Mouse (Mus musculus): ENCODE measurements around the gene Bst2. TPM values are rescaled to one million over a fixed set of nuclear protein-coding genes. Genes with fewer than 3 reads are reported as not detected.
A peak's percentile ranks its signal among the peaks of the same experiment; 100 is the strongest.

The Bst2 gene
- polyA plus RNA-seq, 1 experiment from 2014 or later = 10.8 TPM

DNA sequence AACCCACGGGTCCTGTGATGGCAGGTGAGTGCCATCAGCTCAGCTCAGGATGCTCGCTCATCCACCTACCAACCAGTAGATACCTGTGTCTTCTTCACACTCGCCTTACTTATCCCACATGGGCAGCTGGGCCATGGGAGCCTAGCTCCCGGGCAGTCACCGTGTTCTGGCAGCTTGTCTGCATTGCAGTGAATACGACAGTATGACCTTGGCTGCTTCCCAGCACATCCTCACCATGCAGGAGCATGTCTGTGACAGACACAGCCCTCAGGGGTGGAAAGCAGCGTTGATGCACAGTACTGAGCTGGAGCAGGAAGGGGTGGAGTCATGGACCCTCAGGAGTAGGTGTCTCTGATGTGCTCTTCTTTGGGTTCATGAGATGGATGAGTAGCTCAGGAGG lies 37.2 kb upstream of the Bst2 start:
- ATAC-seq (ENCODE audit: insufficient number of reproducible peaks, insufficient read depth, low FRiP score, low read depth) = no peak
- Histone ChIP-seq H3K4me1 (ENCODE audit: control insufficient read depth in 2 of 2, insufficient read depth in 2 of 2, low read length in 2 of 2) (peaks cover 9 to 19% of the 10 kb centered on the region in 2 experiments), H3K27me3 (ENCODE audit: control insufficient read depth, insufficient read depth, low read length) (no peaks in the 10 kb centered on the region), H3K9ac (ENCODE audit: low read length) (no peak overlapping the region), H3K4me3 (ENCODE audit: control insufficient read depth in 1 of 2, insufficient read depth in 1 of 2, low read depth in 1 of 2, low read length in 2 of 2) (no peak overlapping the region), H3K4me2 (ENCODE audit: low read length) (no peak overlapping the region), H3K9me3 (ENCODE audit: control insufficient read depth, low read length) (no peaks in the 10 kb centered on the region), H3K36me3 (ENCODE audit: control insufficient read depth, insufficient read depth, low read length) (no peaks in the 10 kb centered on the region), H3K27ac (replicated peaks in 1 of 2; ENCODE audit: control insufficient read depth in 1 of 2, insufficient read depth in 1 of 2, low read depth in 2 of 2, low read length in 2 of 2) (no peak overlapping the region)
- WGBS = 65% methylated on average over 7 of the region's 7 CpGs

DNA sequence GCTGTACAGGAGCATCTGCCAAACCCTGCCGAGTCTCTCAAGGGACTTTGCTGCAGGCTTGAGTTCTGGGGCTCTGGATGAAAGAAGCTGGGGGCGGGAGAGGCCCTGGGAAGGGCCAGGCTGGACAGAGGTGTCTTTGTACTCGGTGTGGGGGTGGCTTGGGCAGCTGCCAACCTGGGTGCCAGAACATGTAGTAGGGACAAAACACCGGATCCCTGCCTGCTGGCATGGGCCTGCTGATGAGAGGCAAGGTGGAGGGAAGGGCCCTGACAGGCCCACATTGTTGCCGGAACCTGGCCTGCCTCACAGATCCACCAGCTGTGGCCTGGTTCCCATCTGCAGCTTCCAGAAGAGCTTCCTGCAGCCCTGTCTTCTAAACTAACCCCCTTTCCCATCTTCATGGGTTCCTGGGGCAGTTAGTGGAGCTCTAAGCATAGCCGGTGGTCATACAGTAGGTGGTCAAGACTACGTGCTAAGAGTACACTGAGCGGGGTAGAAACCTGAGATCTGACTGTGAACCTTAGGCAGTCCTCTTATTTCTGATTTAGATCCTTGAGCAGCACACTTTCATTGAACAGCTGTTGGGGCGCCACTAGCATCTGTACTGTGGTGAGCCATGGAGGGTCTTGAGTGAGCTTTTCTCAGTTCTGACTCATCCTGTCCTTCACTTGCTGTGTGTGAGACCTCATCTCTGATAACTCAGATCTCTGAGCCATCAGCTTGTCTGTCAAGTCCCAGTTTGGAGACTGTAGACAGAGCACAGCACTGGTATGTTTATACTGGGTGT lies 35.8 kb upstream of the Bst2 start:
- no peak for ATAC-seq (ENCODE audit: insufficient number of reproducible peaks, insufficient read depth, low FRiP score, low read depth)
- H3K4me2 ChIP-seq (ENCODE audit: low read length) = no peak overlapping the region
- peak overlapping the region; percentile 1 to 25; a peak in 2 of 4 replicates for H3K27ac ChIP-seq (replicated peaks in 1 of 2; ENCODE audit: control insufficient read depth in 1 of 2, insufficient read depth in 1 of 2, low read depth in 2 of 2, low read length in 2 of 2)

DNA sequence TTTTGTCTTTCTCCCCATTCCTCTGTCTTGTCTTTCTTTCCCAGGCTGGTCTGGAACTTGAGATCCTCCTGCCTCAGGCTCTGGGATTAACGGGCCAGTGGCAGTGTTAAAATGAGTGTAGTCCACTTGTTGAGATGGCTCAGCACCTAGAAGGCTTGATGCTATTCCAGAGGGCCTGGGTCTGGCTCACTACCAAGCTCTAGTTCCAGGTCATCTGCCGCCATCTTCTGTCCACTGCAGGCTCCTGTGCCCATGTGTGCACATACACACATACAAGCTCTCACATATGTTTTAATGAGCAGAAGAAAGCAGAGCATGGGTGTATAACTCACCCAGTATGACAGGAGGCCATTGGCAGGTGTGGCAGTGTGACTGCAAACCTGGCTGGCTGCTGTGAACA lies 34.8 kb upstream of the Bst2 start:
- no peak for ATAC-seq (ENCODE audit: insufficient number of reproducible peaks, insufficient read depth, low FRiP score, low read depth)
- 90% methylated on average over 2 of the region's 2 CpGs for WGBS
- Histone ChIP-seq H3K9ac (ENCODE audit: low read length) (no peak overlapping the region), H3K4me2 (ENCODE audit: low read length) (no peak overlapping the region), H3K27ac (replicated peaks in 1 of 2; ENCODE audit: control insufficient read depth in 1 of 2, insufficient read depth in 1 of 2, low read depth in 2 of 2, low read length in 2 of 2) (no peak overlapping the region), H3K36me3 (ENCODE audit: control insufficient read depth, insufficient read depth, low read length) (no peaks in the 10 kb centered on the region), H3K27me3 (ENCODE audit: control insufficient read depth, insufficient read depth, low read length) (no peaks in the 10 kb centered on the region), H3K4me3 (ENCODE audit: control insufficient read depth in 1 of 2, insufficient read depth in 1 of 2, low read depth in 1 of 2, low read length in 2 of 2) (no peak overlapping the region), H3K9me3 (ENCODE audit: control insufficient read depth, low read length) (no peaks in the 10 kb centered on the region), H3K4me1 (ENCODE audit: control insufficient read depth in 2 of 2, insufficient read depth in 2 of 2, low read length in 2 of 2) (peaks cover 16 to 30% of the 10 kb centered on the region in 2 experiments)

More for the DNA sequence above, 35.8 kb upstream of the Bst2 start:
- H3K4me1 ChIP-seq (ENCODE audit: control insufficient read depth in 2 of 2, insufficient read depth in 2 of 2, low read length in 2 of 2) = peaks cover 16 to 30% of the 10 kb centered on the region in 2 experiments
- H3K27me3 ChIP-seq (ENCODE audit: control insufficient read depth, insufficient read depth, low read length) = no peaks in the 10 kb centered on the region
- H3K4me3 ChIP-seq (ENCODE audit: control insufficient read depth in 1 of 2, insufficient read depth in 1 of 2, low read depth in 1 of 2, low read length in 2 of 2) = no peak overlapping the region
- no peak overlapping the region for H3K9ac ChIP-seq (ENCODE audit: low read length)
- no peaks in the 10 kb centered on the region for H3K9me3 ChIP-seq (ENCODE audit: control insufficient read depth, low read length)
- H3K36me3 ChIP-seq (ENCODE audit: control insufficient read depth, insufficient read depth, low read length) = no peaks in the 10 kb centered on the region
- 65% methylated on average over 9 of the region's 9 CpGs for WGBS

DNA sequence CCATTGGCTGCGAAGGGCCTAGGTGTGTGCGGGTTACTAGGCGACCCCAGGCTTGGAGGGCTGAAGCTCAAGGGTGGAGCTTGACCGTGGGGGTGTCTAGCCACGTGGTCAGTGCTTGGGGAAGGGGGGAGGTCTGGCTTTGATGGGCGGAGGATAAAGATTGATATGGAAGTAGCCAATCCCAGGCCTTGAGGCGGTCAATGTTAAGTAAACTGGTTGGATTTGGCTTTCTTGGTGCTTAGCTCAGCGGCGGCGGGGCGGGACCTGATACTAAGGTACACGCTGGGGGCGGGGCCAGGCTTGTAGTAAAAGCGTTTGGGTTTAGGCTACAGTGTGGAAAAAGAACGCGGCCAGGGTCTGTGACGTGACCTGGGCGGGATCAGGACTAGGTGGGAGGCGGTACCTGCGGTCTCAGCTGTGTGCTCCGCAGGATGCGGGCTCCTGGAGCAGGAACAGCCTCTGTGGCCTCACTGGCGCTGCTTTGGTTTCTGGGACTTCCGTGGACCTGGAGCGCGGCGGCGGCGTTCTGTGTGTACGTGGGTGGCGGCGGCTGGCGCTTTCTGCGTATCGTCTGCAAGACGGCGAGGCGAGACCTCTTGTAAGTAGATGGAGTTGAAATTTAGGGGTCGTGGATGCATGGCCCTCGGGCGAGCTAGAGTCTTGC lies 33.2 kb upstream of the Bst2 start:
- peak overlapping the region; percentile 91 for H3K4me2 ChIP-seq (ENCODE audit: low read length)
- no peaks in the 10 kb centered on the region for H3K9me3 ChIP-seq (ENCODE audit: control insufficient read depth, low read length)
- H3K9ac ChIP-seq (ENCODE audit: low read length) = peak overlapping the region; percentile 73
- H3K36me3 ChIP-seq (ENCODE audit: control insufficient read depth, insufficient read depth, low read length) = no peaks in the 10 kb centered on the region
- peak overlapping the region in 1 of 2 experiments; percentile 64; a peak in 1 of 4 replicates for H3K27ac ChIP-seq (replicated peaks in 1 of 2; ENCODE audit: control insufficient read depth in 1 of 2, insufficient read depth in 1 of 2, low read depth in 2 of 2, low read length in 2 of 2)
- ATAC-seq (ENCODE audit: insufficient number of reproducible peaks, insufficient read depth, low FRiP score, low read depth) = peak; percentile 71
- H3K27me3 ChIP-seq (ENCODE audit: control insufficient read depth, insufficient read depth, low read length) = 0 out of 2 replicates have a peak, but pooled peaks cover 4% of the 10 kb centered on the region
- WGBS = under 1% methylated on average over 41 of the region's 41 CpGs
- H3K4me3 ChIP-seq (ENCODE audit: control insufficient read depth in 1 of 2, insufficient read depth in 1 of 2, low read depth in 1 of 2, low read length in 2 of 2) = peak overlapping the region; percentile 53 to 54
- H3K4me1 ChIP-seq (ENCODE audit: control insufficient read depth in 2 of 2, insufficient read depth in 2 of 2, low read length in 2 of 2) = peaks cover 16 to 30% of the 10 kb centered on the region in 2 experiments

DNA sequence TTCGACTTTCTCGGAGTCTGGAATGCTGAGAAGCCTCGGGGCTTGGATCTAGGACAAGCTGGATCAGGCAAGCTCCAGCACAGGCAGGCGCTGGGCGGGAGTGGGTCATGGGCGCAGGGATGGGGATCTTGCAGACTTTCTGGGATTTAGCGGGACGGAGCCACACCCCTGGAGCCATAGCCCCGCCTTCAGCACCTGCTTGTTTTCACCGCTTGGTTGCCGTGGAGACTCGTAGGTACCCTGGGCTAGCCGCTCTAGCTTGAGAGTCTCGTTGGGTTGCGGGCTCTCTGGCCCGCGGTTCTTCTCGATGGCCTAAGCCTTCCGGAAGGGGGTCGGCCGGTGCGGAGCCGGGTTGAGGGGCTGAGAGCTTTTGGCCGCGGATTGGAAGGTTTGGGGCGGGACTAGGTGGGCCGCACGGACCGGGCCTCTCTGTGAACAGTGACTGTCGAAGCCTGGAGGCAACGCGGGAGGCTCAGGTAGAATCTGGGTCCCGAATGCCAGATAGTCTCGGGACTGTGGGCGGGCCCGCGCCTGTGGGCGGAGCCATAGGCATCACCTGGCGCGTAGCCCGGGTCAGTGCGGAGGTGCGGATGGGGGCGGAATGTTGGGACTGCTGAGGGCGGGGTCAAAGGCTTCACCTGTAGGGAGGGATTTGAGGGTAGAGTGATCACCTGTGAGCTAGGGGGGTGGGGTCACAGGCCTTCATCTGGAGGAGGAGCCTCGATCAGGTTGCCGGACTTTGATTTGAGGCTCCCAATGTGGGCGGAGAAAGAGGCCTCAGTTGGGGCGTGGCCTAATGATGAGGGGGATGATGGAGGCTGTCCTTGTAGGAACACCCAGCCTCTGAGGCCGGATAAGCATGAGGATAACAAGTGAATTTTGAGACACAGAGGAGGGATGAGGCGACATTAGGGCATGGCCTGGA lies 32.4 kb upstream of the Bst2 start:
- peak overlapping the region in 1 of 2 experiments; percentile 64; a peak in 2 of 4 replicates for H3K27ac ChIP-seq (replicated peaks in 1 of 2; ENCODE audit: control insufficient read depth in 1 of 2, insufficient read depth in 1 of 2, low read depth in 2 of 2, low read length in 2 of 2)
- peak overlapping the region; percentile 91 for H3K4me2 ChIP-seq (ENCODE audit: low read length)
- H3K27me3 ChIP-seq (ENCODE audit: control insufficient read depth, insufficient read depth, low read length) = 0 out of 2 replicates have a peak, but pooled peaks cover 4% of the 10 kb centered on the region
- H3K36me3 ChIP-seq (ENCODE audit: control insufficient read depth, insufficient read depth, low read length) = no peaks in the 10 kb centered on the region
- peak; percentile 56 for ATAC-seq (ENCODE audit: insufficient number of reproducible peaks, insufficient read depth, low FRiP score, low read depth)
- H3K4me1 ChIP-seq (ENCODE audit: control insufficient read depth in 2 of 2, insufficient read depth in 2 of 2, low read length in 2 of 2) = peaks cover 16 to 28% of the 10 kb centered on the region in 2 experiments
- no peaks in the 10 kb centered on the region for H3K9me3 ChIP-seq (ENCODE audit: control insufficient read depth, low read length)
- peak overlapping the region; percentile 73 for H3K9ac ChIP-seq (ENCODE audit: low read length)
- 1% methylated on average over 51 of the region's 51 CpGs for WGBS
- peak overlapping the region; percentile 53 to 54 for H3K4me3 ChIP-seq (ENCODE audit: control insufficient read depth in 1 of 2, insufficient read depth in 1 of 2, low read depth in 1 of 2, low read length in 2 of 2)

DNA sequence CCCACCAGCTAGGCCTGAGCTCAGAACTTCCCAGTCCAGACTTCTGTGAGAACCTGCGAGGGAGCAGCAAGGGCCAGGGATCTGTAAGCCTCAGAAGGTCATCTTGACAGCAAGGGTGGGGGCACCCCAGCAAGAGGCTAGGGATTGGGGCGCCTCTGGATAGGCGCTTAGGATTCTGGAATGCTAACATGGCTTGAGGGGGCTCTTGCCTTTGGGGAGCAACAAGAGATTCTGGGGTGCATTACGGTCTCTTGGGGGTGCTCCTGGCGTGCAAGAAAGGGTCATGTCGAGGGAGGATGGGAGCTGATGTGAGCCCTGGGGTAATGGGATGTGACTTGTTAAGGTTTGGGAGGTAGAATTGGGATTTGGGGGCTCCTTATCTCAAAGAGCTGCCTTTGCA lies 31.7 kb upstream of the Bst2 start:
- H3K4me3 ChIP-seq (ENCODE audit: control insufficient read depth in 1 of 2, insufficient read depth in 1 of 2, low read depth in 1 of 2, low read length in 2 of 2) = peak overlapping the region; percentile 53 to 54
- ATAC-seq (ENCODE audit: insufficient number of reproducible peaks, insufficient read depth, low FRiP score, low read depth) = no peak
- 33% methylated on average over 6 of the region's 6 CpGs for WGBS
- H3K27me3 ChIP-seq (ENCODE audit: control insufficient read depth, insufficient read depth, low read length) = 0 out of 2 replicates have a peak, but pooled peaks cover 4% of the 10 kb centered on the region
- H3K36me3 ChIP-seq (ENCODE audit: control insufficient read depth, insufficient read depth, low read length) = no peaks in the 10 kb centered on the region
- H3K4me2 ChIP-seq (ENCODE audit: low read length) = peak overlapping the region; percentile 91
- H3K27ac ChIP-seq (replicated peaks in 1 of 2; ENCODE audit: control insufficient read depth in 1 of 2, insufficient read depth in 1 of 2, low read depth in 2 of 2, low read length in 2 of 2) = peak overlapping the region in 1 of 2 experiments; percentile 35; a peak in 1 of 4 replicates
- H3K9me3 ChIP-seq (ENCODE audit: control insufficient read depth, low read length) = 0 out of 2 replicates have a peak, but pooled peaks cover 2% of the 10 kb centered on the region
- peaks cover 16 to 26% of the 10 kb centered on the region in 2 experiments for H3K4me1 ChIP-seq (ENCODE audit: control insufficient read depth in 2 of 2, insufficient read depth in 2 of 2, low read length in 2 of 2)
- peak overlapping the region; percentile 73; the same call in 1 of the 2 replicates for H3K9ac ChIP-seq (ENCODE audit: low read length)

All from heart, embryonic 14.5 days (tissue).